Mouse (Mus musculus) heart, postnatal 14 days (tissue): ENCODE measurements at regions not wholly inside any gene's neighbourhood (a gene's known extent, or its start where the extent isn't known, plus 50 kb on each side); places are given as distances from the start of the nearest gene placed in this dataset.
A peak's percentile ranks its signal among the peaks of the same experiment; 100 is the strongest.

ENCODE experiments used
- DNase-seq, 2 experiments: peaks; one replicate each; pipeline ENCODE4 v3.0.0; 2021 to 2022
- intact Hi-C: fragments of 180-260 bp; cut with DNase I; formaldehyde crosslinking; loops from one replicate; pipeline ENCODE4 v1.15.1; 2025

- DNase-seq = no peak
- intact Hi-C loops = loop anchor here (10.0 kb wide), 2 partner anchors 103 to 437 kb away; partner anchors contain the start of gene Tmsb4x
These were observed 107.2 kb downstream of the Tmsb4x start for GRCm38 (mm10) chrX:167101929-167102328.

- intact Hi-C loops = no loop called here
- DNase-seq = no peak
These were observed 109.7 kb downstream of the Tmsb4x start for GRCm38 (mm10) chrX:167099411-167099810.

- intact Hi-C loops = no loop called here
- DNase-seq = no peak
These were observed 110.2 kb downstream of the Tmsb4x start for GRCm38 (mm10) chrX:167098914-167099313.

GRCm38 (mm10) chrX:167091841-167092240 lies 117.3 kb downstream of the Tmsb4x start:
- intact Hi-C loops = no loop called here
- peak; percentile 50 to 60 for DNase-seq

GRCm38 (mm10) chrX:167088930-167089329 lies 120.2 kb downstream of the Tmsb4x start:
- DNase-seq = no peak

GRCm38 (mm10) chrX:167088438-167088837 lies 120.7 kb downstream of the Tmsb4x start:
- DNase-seq = no peak
- intact Hi-C loops = no loop called here

More at GRCm38 (mm10) chrX:167088930-167089329, 120.2 kb downstream of the Tmsb4x start:
- intact Hi-C loops = no loop called here

GRCm38 (mm10) chrX:167080821-167081220 lies 128.3 kb downstream of the Tmsb4x start:
- DNase-seq = no peak
- intact Hi-C loops = no loop called here

GRCm38 (mm10) chrX:167069075-167069474 lies 140.0 kb downstream of the Tmsb4x start:
- DNase-seq = no peak
- intact Hi-C loops = no loop called here

GRCm38 (mm10) chrX:167067918-167068317 lies 141.2 kb downstream of the Tmsb4x start:
- intact Hi-C loops = no loop called here

GRCm38 (mm10) chrX:167063881-167064280 lies 145.2 kb downstream of the Tmsb4x start:
- intact Hi-C loops = loop anchor here (1.0 kb wide), 1 partner anchor 89 kb away; no protein-coding TSS in a partner anchor
- no peak for DNase-seq

More at GRCm38 (mm10) chrX:167067918-167068317, 141.2 kb downstream of the Tmsb4x start:
- DNase-seq = no peak

GRCm38 (mm10) chrX:167052456-167052855 lies 156.7 kb downstream of the Tmsb4x start:
- no peak for DNase-seq
- intact Hi-C loops = no loop called here

GRCm38 (mm10) chrX:167050066-167050465 lies 159.0 kb downstream of the Tmsb4x start:
- intact Hi-C loops = no loop called here
- DNase-seq = no peak

GRCm38 (mm10) chrX:167049191-167049968 lies 159.7 kb downstream of the Tmsb4x start:
- DNase-seq = no peak
- intact Hi-C loops = no loop called here

GRCm38 (mm10) chrX:167037971-167038370 lies 171.1 kb downstream of the Tmsb4x start:
- no peak for DNase-seq
- intact Hi-C loops = no loop called here

- no peak for DNase-seq
- intact Hi-C loops = no loop called here
These were observed 172.8 kb downstream of the Tmsb4x start for GRCm38 (mm10) chrX:167036355-167036754.

- intact Hi-C loops = no loop called here
- no peak for DNase-seq
These were observed 173.5 kb downstream of the Tmsb4x start for GRCm38 (mm10) chrX:167035639-167036038.

GRCm38 (mm10) chrX:167033091-167033490 lies 176.0 kb downstream of the Tmsb4x start:
- DNase-seq = no peak
- intact Hi-C loops = no loop called here

- DNase-seq = no peak
- intact Hi-C loops = no loop called here
These were observed 176.5 kb downstream of the Tmsb4x start for GRCm38 (mm10) chrX:167032586-167032985.

GRCm38 (mm10) chrX:167031543-167031942 lies 177.6 kb downstream of the Tmsb4x start:
- intact Hi-C loops = no loop called here
- no peak for DNase-seq

GRCm38 (mm10) chrX:167015602-167016001 lies 193.5 kb downstream of the Tmsb4x start:
- intact Hi-C loops = no loop called here

GRCm38 (mm10) chrX:167014322-167014721 lies 194.8 kb downstream of the Tmsb4x start:
- DNase-seq = no peak
- intact Hi-C loops = no loop called here

More at GRCm38 (mm10) chrX:167015602-167016001, 193.5 kb downstream of the Tmsb4x start:
- DNase-seq = no peak

GRCm38 (mm10) chrX:167012891-167013290 lies 196.2 kb downstream of the Tmsb4x start:
- no peak for DNase-seq
- intact Hi-C loops = no loop called here
